Mouse (Mus musculus) E14TG2a.4 (cell line): ENCODE measurements around the gene Hoxc4.
A peak's percentile ranks its signal among the peaks of the same experiment; 100 is the strongest.

Experiments
- H3K27me3 ChIP-seq: 2 replicates; pipeline ENCODE4 v1.6.1; 2014; ENCODE audit warnings: low read length, control low read depth; ENCODE audit not compliant: insufficient read depth
- H3K36me3 ChIP-seq: 2 replicates; pipeline ENCODE4 v1.6.1; 2014; ENCODE audit warnings: low read length, control low read depth; ENCODE audit not compliant: insufficient read depth
- H3K4me1 ChIP-seq: replicated peaks from 2 replicates; pipeline ENCODE4 v1.6.1; 2014; ENCODE audit warnings: low read depth, low read length, control low read depth
- H3K4me3 ChIP-seq: replicated peaks from 2 replicates; pipeline ENCODE4 v1.5.1; 2014; ENCODE audit warnings: mild to moderate bottlenecking, low read length
- H3K9me3 ChIP-seq: 2 replicates; pipeline ENCODE4 v1.6.1; 2014; ENCODE audit warnings: low read length, control low read depth
- CTCF ChIP-seq: conservative IDR thresholded peaks from 2 replicates; pipeline ENCODE4 v1.5.1; 2014; ENCODE audit warnings: low read length
- NANOG ChIP-seq: IDR thresholded peaks from 2 replicates; pipeline ENCODE4 v1.6.1; 2014; ENCODE audit warnings: borderline replicate concordance, low read length, mixed read lengths
- POU5F1 ChIP-seq: IDR thresholded peaks from 2 replicates; pipeline ENCODE4 v1.6.1; 2014; ENCODE audit warnings: low read length, borderline replicate concordance

The Hoxc4 gene

GRCm38 (mm10) chr15:102984925-102985324 is 33.8 kb upstream of the Hoxc4 start:
- peaks cover 15% of the 10 kb centered on the region for H3K9me3 ChIP-seq
- peaks cover 100% of the 10 kb centered on the region for H3K27me3 ChIP-seq
- TF ChIP-seq NANOG, result no peak
- TF ChIP-seq POU5F1, result no peak
- TF ChIP-seq CTCF, result no peak
- no peak overlapping the region for H3K4me3 ChIP-seq
- no peaks in the 10 kb centered on the region for H3K36me3 ChIP-seq
- H3K4me1 ChIP-seq, result peaks cover 27% of the 10 kb centered on the region

GRCm38 (mm10) chr15:102987124-102987833 is 31.5 kb upstream of the Hoxc4 start:
- no peaks in the 10 kb centered on the region for H3K36me3 ChIP-seq
- TF ChIP-seq NANOG, result no peak
- peak; percentile 69 for TF ChIP-seq CTCF
- H3K4me1 ChIP-seq, result peaks cover 27% of the 10 kb centered on the region
- 0 out of 2 replicates have a peak overlapping the region, but pooled peaks have one; percentile 17 for H3K4me3 ChIP-seq
- H3K9me3 ChIP-seq, result peaks cover 17% of the 10 kb centered on the region
- peaks cover 99% of the 10 kb centered on the region for H3K27me3 ChIP-seq

- H3K36me3 ChIP-seq, result no peaks in the 10 kb centered on the region
- no peak for TF ChIP-seq POU5F1
- no peak for TF ChIP-seq NANOG
- no peak for TF ChIP-seq CTCF
- H3K4me1 ChIP-seq, result peaks cover 28% of the 10 kb centered on the region
- peaks cover 17% of the 10 kb centered on the region for H3K9me3 ChIP-seq
- H3K27me3 ChIP-seq, result peaks cover 99% of the 10 kb centered on the region
- H3K4me3 ChIP-seq, result no peak overlapping the region
Observed at GRCm38 (mm10) chr15:102988078-102988477, 30.7 kb upstream of the Hoxc4 start.

- Histone ChIP-seq H3K4me3 (peak within 1 kb of the TSS; percentile 62), H3K36me3 (no peaks in the 10 kb centered on the region), H3K27me3 (peaks cover 98% of the 10 kb centered on the region), H3K4me1 (peaks cover 29% of the 10 kb centered on the region), H3K9me3 (peaks cover 11% of the 10 kb centered on the region)
- TF ChIP-seq NANOG (no peak), POU5F1 (no peak), CTCF (no peak)
Observed at GRCm38 (mm10) chr15:102990461-102991397, 28.0 kb upstream of the Hoxc4 start, which contains the start of gene Hoxc8. Gene Hoxc8 (plus strand): TSS chr15:102990607.

- Histone ChIP-seq H3K27me3 (peaks cover 98% of the 10 kb centered on the region), H3K4me1 (peaks cover 30% of the 10 kb centered on the region), H3K9me3 (0 out of 2 replicates have a peak, but pooled peaks cover 3% of the 10 kb centered on the region), H3K36me3 (no peaks in the 10 kb centered on the region), H3K4me3 (no peak overlapping the region)
- TF ChIP-seq NANOG (no peak), POU5F1 (no peak), CTCF (no peak)
Observed at GRCm38 (mm10) chr15:102991782-102992181, 27.0 kb upstream of the Hoxc4 start.

- no peak for TF ChIP-seq CTCF
- no peak for TF ChIP-seq POU5F1
- no peak for TF ChIP-seq NANOG
Observed at GRCm38 (mm10) chr15:102992206-102992605, 26.5 kb upstream of the Hoxc4 start.

GRCm38 (mm10) chr15:102992863-102993262 is 25.9 kb upstream of the Hoxc4 start:
- TF ChIP-seq CTCF, result no peak
- no peak for TF ChIP-seq POU5F1
- no peak for TF ChIP-seq NANOG
- Histone ChIP-seq H3K4me3 (no peak overlapping the region), H3K4me1 (peaks cover 28% of the 10 kb centered on the region), H3K27me3 (peaks cover 97% of the 10 kb centered on the region), H3K36me3 (no peaks in the 10 kb centered on the region), H3K9me3 (0 out of 2 replicates have a peak, but pooled peaks cover 3% of the 10 kb centered on the region)

More at GRCm38 (mm10) chr15:102992206-102992605, 26.5 kb upstream of the Hoxc4 start:
- Histone ChIP-seq H3K9me3 (0 out of 2 replicates have a peak, but pooled peaks cover 3% of the 10 kb centered on the region), H3K27me3 (peaks cover 97% of the 10 kb centered on the region), H3K4me3 (no peak overlapping the region), H3K4me1 (peaks cover 26% of the 10 kb centered on the region), H3K36me3 (no peaks in the 10 kb centered on the region)

- Histone ChIP-seq H3K4me1 (peaks cover 48% of the 10 kb centered on the region), H3K9me3 (0 out of 2 replicates have a peak, but pooled peaks cover 3% of the 10 kb centered on the region), H3K4me3 (no peak overlapping the region), H3K36me3 (no peaks in the 10 kb centered on the region), H3K27me3 (peaks cover 98% of the 10 kb centered on the region)
- TF ChIP-seq POU5F1, result no peak
- no peak for TF ChIP-seq NANOG
- no peak for TF ChIP-seq CTCF
Observed at GRCm38 (mm10) chr15:102996548-102996947, 22.2 kb upstream of the Hoxc4 start.
